Mouse (Mus musculus): Measurements from ENCODE around the gene Olfr1495.

GRCm38 (mm10) chr19:13749366-13749765, 15.0 kb upstream of the Olfr1495 start:
- no peak for TF ChIP-seq CTCF (IDR thresholded peaks at IDR 0.05; ENCODE audit: low read depth, low read length)
- no peak for TF ChIP-seq POLR2A (IDR thresholded peaks at IDR 0.05; ENCODE audit: extremely low read depth, insufficient read depth, low read length)

Measured in liver, adult 2 months (tissue).